Mouse (Mus musculus) C2C12 (cell line): ENCODE measurements around the gene Gtf2ird2.

Experiments
- CEBPB ChIP-seq: IDR thresholded peaks from one replicate; pipeline ENCODE4 v1.6.1; 2011; ENCODE audit warnings: low read depth, mild to moderate bottlenecking, control low read depth, moderate library complexity
- CTCF ChIP-seq: IDR thresholded peaks from one replicate; pipeline ENCODE4 v1.5.1; 2011; ENCODE audit not compliant: control insufficient read depth, insufficient read depth, insufficient read length
- FOSL1 ChIP-seq: IDR thresholded peaks from one replicate; pipeline ENCODE4 v1.8.0; 2011; ENCODE audit warnings: mild to moderate bottlenecking, low read length; ENCODE audit not compliant: poor library complexity, insufficient read depth, severe bottlenecking
- MAX ChIP-seq: IDR thresholded peaks from one replicate; pipeline ENCODE4 v1.6.1; 2011; ENCODE audit warnings: mild to moderate bottlenecking, control low read depth
- MYOD1 ChIP-seq: IDR thresholded peaks from one replicate; pipeline ENCODE4 v1.6.1; 2011; ENCODE audit warnings: low read depth; ENCODE audit not compliant: control insufficient read depth, insufficient read length
- MYOG ChIP-seq: IDR thresholded peaks from one replicate; pipeline ENCODE4 v1.6.1; 2011; ENCODE audit not compliant: control insufficient read depth, insufficient read length; ENCODE audit errors: extremely low read depth
- USF1 ChIP-seq: IDR thresholded peaks from one replicate; pipeline ENCODE4 v1.6.1; 2011; ENCODE audit warnings: low read depth, mild to moderate bottlenecking, control low read depth, moderate library complexity

DNA sequence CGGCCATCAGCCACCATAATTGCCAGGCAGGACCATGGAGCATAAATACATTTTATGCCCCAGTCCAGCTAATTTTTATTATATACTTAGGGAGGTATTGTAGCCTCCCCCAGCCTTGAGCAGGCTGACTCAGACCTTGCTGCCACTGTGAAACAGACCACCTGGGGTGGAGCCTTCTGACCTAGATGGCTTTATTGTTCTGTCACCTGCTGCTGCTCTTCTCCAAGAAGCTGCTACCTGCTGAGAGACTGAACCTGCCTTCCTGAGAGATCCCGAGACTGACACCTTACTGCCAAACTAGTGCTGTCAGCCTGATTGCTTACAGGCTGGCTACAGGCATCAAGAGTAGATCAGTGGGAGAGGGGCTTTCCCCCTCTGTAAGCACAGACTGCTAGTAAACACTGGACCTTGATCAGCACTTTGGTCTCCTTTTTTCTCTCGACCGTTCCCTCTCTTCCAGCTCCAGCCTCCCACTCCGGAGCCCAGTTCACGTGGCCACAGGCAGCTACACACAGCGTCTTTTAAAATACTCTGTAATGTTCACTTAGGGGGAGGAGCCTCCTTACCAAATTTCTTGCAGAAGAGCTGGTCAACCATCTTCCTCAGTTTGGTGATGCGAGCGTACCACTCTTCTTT, 76.3 kb downstream of the Gtf2ird2 start:
- no peak for TF ChIP-seq MAX
- TF ChIP-seq CTCF: no peak
- no peak for TF ChIP-seq USF1
- no peak for TF ChIP-seq MYOG
- TF ChIP-seq MYOD1: no peak
- no peak for TF ChIP-seq CEBPB
- TF ChIP-seq FOSL1: no peak
